Mouse (Mus musculus): ENCODE data around the gene Plcb4. TPM values are rescaled to one million over a fixed set of nuclear protein-coding genes. Genes with fewer than 3 reads are reported as not detected.
A peak's percentile ranks its signal among the peaks of the same experiment; 100 is the strongest.
"Not testable (repeated sequence)": the region's sequence is repeated elsewhere in the genome, so short reads cannot be mapped to it uniquely, and the experiment has no call there.

Plcb4 gene
- polyA plus RNA-seq, 1 experiment = 6.1 TPM

DNA sequence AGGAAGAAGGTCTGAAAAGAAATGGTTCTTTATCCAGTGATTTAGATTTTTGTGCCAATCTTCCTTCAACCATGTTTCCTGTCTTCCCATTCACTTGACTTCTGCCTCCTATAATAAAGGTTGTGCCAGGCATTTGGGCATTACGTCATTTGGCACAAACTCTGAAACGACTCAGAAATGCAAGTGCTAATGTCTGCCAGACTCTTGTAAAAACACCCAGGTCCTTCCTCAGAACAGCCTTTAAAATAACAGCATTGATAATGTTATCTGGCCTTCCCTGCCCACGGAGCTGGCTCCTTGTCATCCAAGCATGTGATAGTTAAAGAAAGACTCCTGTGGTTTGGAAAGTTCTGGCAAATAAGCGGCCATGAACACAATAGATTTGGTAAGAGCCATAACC, 229.4 kb downstream of the Plcb4 start:
- H3K4me3 ChIP-seq (ENCODE audit: insufficient read depth, low read depth, low read length) = no peak overlapping the region
- no peaks in the 10 kb centered on the region for H3K4me1 ChIP-seq (ENCODE audit: control insufficient read depth, insufficient read depth, low read length)
- H3K27ac ChIP-seq (ENCODE audit: insufficient read depth, low read depth, low read length) = no peak overlapping the region
- no peak for TF ChIP-seq POLR2A (IDR thresholded peaks at IDR 0.05; ENCODE audit: low read depth, low read length)
- no peak for TF ChIP-seq CTCF (conservative IDR thresholded peaks at IDR 0.05; ENCODE audit: insufficient read depth, insufficient read length, low read depth, low read length)
- H3K36me3 ChIP-seq (ENCODE audit: control insufficient read depth, insufficient read depth, low read length) = no peaks in the 10 kb centered on the region
- no peak for DNase-seq
- no peaks in the 10 kb centered on the region for H3K27me3 ChIP-seq (replicated peaks; ENCODE audit: control insufficient read depth, insufficient read depth, low read length)
- WGBS = 65% methylated on average over 4 of the region's 4 CpGs

DNA sequence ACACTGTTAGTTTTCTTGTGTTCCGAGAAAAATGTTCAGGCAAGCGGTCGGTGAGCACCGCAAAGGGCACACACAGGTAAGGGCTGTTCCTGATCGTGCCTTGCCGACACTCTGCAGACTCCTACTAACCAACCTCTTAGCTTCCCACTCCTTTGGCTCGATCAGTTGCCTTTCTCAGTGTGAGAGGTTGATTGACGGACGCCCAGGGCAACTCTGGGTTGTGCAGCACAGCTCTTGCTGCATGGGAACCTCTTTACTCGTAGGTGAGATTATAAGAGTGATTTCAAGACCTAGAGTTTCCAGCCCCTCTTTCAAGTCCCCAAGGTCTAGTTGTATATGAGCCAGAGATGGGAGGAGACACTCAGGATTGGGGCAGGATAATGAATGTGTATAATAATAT, 230.0 kb downstream of the Plcb4 start:
- no peak for DNase-seq
- Histone ChIP-seq H3K27me3 (replicated peaks; ENCODE audit: control insufficient read depth, insufficient read depth, low read length) (no peaks in the 10 kb centered on the region), H3K27ac (ENCODE audit: insufficient read depth, low read depth, low read length) (no peak overlapping the region), H3K36me3 (ENCODE audit: control insufficient read depth, insufficient read depth, low read length) (no peaks in the 10 kb centered on the region), H3K4me3 (ENCODE audit: insufficient read depth, low read depth, low read length) (no peak overlapping the region), H3K4me1 (ENCODE audit: control insufficient read depth, insufficient read depth, low read length) (no peaks in the 10 kb centered on the region; the same call in 1 of the 2 replicates)
- 93% methylated on average over 10 of the region's 10 CpGs for WGBS
- no peak for TF ChIP-seq CTCF (conservative IDR thresholded peaks at IDR 0.05; ENCODE audit: insufficient read depth, insufficient read length, low read depth, low read length)
- TF ChIP-seq POLR2A (IDR thresholded peaks at IDR 0.05; ENCODE audit: low read depth, low read length) = no peak

DNA sequence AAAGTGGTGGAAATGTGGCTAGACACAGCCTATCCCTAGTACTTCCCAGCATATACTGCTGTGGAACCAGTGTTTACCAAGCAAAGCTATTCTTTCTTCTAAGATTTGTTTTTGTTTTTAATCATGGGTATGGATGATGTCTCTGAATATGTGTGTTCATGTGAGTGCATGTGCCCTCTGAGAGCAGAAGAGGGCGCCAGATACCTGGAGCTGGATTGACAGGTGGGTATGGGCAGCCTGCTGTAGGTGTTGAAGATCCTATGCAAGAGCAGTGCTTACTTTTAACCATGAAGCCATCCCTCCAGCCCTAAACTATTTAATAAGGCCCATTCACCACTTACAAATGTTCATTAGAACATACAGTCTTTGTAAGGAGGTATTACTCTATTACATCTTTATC, 231.3 kb downstream of the Plcb4 start:
- TF ChIP-seq POLR2A (IDR thresholded peaks at IDR 0.05; ENCODE audit: low read depth, low read length) (no peak), CTCF (conservative IDR thresholded peaks at IDR 0.05; ENCODE audit: insufficient read depth, insufficient read length, low read depth, low read length) (peak; percentile 53; the same call in 1 of the 2 replicates)
- H3K27ac ChIP-seq (ENCODE audit: insufficient read depth, low read depth, low read length) = no peak overlapping the region
- peaks cover 3% of the 10 kb centered on the region; the same call in 1 of the 2 replicates for H3K4me1 ChIP-seq (ENCODE audit: control insufficient read depth, insufficient read depth, low read length)
- DNase-seq = no peak
- no peaks in the 10 kb centered on the region for H3K27me3 ChIP-seq (replicated peaks; ENCODE audit: control insufficient read depth, insufficient read depth, low read length)
- H3K4me3 ChIP-seq (ENCODE audit: insufficient read depth, low read depth, low read length) = no peak overlapping the region
- WGBS = 94% methylated on average over 1 of the region's 1 CpGs
- H3K36me3 ChIP-seq (ENCODE audit: control insufficient read depth, insufficient read depth, low read length) = no peaks in the 10 kb centered on the region

DNA sequence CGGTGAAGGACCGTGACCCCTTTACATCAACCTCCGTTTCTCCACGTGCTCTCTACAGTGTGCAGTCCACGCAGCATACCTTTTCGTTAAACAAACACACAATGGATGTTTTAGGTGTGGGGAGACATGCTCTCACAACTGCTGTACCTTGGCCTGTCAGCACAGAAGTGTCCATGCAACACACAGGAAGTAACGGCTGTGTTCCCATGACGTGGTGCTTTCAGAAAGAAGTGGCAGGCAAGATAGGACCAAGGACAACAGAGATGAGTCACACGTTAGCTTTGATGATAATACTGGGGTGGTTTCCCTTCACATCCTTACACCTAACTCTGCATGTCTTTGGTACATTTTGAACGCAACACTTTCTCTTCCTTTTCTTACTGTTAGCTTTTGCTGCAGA, 232.3 kb downstream of the Plcb4 start:
- no peak overlapping the region for H3K4me3 ChIP-seq (ENCODE audit: insufficient read depth, low read depth, low read length)
- WGBS = 90% methylated on average over 10 of the region's 10 CpGs
- no peaks in the 10 kb centered on the region for H3K27me3 ChIP-seq (replicated peaks; ENCODE audit: control insufficient read depth, insufficient read depth, low read length)
- no peak overlapping the region for H3K27ac ChIP-seq (ENCODE audit: insufficient read depth, low read depth, low read length)
- DNase-seq = no peak
- no peaks in the 10 kb centered on the region for H3K36me3 ChIP-seq (ENCODE audit: control insufficient read depth, insufficient read depth, low read length)
- TF ChIP-seq CTCF (conservative IDR thresholded peaks at IDR 0.05; ENCODE audit: insufficient read depth, insufficient read length, low read depth, low read length) (no peak), POLR2A (IDR thresholded peaks at IDR 0.05; ENCODE audit: low read depth, low read length) (no peak)
- peaks cover 6% of the 10 kb centered on the region; the same call in 1 of the 2 replicates for H3K4me1 ChIP-seq (ENCODE audit: control insufficient read depth, insufficient read depth, low read length)

DNA sequence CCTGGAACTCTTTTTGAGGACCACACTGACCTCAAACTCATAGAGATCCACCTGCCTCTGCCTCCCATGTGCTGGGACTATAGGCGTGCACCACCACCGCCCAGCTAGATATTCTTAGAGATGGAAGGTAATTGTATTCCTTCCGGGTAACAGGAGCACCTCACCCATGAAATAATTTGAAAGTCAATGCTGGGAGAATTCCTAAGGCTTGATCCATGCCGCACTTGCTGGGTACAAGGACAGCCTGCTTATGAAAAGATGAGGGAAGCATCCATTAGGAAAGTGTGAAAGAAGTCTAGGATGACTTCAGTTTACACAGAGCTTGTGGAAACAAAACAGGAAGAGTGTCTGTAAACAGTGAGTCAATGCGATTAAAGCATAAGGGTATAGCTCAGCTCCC, 232.9 kb downstream of the Plcb4 start:
- Histone ChIP-seq H3K36me3 (ENCODE audit: control insufficient read depth, insufficient read depth, low read length) (no peaks in the 10 kb centered on the region), H3K27me3 (replicated peaks; ENCODE audit: control insufficient read depth, insufficient read depth, low read length) (no peaks in the 10 kb centered on the region), H3K27ac (ENCODE audit: insufficient read depth, low read depth, low read length) (no peak overlapping the region), H3K4me3 (ENCODE audit: insufficient read depth, low read depth, low read length) (no peak overlapping the region), H3K4me1 (ENCODE audit: control insufficient read depth, insufficient read depth, low read length) (peaks cover 6% of the 10 kb centered on the region; the same call in 1 of the 2 replicates)
- WGBS = 89% methylated on average over 5 of the region's 5 CpGs
- no peak for DNase-seq
- TF ChIP-seq POLR2A (IDR thresholded peaks at IDR 0.05; ENCODE audit: low read depth, low read length) (no peak), CTCF (conservative IDR thresholded peaks at IDR 0.05; ENCODE audit: insufficient read depth, insufficient read length, low read depth, low read length) (no peak)

DNA sequence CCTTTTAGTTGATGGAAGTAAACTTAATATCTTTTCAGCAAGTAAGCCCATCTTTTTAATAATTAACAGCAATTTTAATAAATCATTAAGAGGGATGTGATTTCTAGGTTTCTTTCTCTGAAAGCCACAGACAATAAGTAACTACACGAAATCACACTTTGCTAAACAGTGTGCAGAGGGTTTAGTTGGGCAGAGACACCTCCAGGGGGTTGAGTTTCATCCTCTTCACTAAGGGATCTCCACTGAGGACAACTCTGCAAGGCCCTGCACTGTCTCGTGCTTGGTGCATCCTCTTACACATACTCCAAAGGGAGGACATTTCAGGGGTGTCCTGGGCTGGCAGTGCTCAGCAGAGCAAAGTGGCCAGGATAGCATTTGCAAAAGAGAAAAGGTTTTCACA, 235.8 kb downstream of the Plcb4 start:
- Histone ChIP-seq H3K4me1 (ENCODE audit: control insufficient read depth, insufficient read depth, low read length) (peaks cover 6% of the 10 kb centered on the region; the same call in 1 of the 2 replicates), H3K27ac (ENCODE audit: insufficient read depth, low read depth, low read length) (no peak overlapping the region), H3K36me3 (ENCODE audit: control insufficient read depth, insufficient read depth, low read length) (no peaks in the 10 kb centered on the region), H3K27me3 (replicated peaks; ENCODE audit: control insufficient read depth, insufficient read depth, low read length) (no peaks in the 10 kb centered on the region), H3K4me3 (ENCODE audit: insufficient read depth, low read depth, low read length) (no peak overlapping the region)
- peak; percentile 29 for DNase-seq
- 62% methylated on average over 2 of the region's 2 CpGs for WGBS
- no peak for TF ChIP-seq CTCF (conservative IDR thresholded peaks at IDR 0.05; ENCODE audit: insufficient read depth, insufficient read length, low read depth, low read length)
- no peak for TF ChIP-seq POLR2A (IDR thresholded peaks at IDR 0.05; ENCODE audit: low read depth, low read length)

DNA sequence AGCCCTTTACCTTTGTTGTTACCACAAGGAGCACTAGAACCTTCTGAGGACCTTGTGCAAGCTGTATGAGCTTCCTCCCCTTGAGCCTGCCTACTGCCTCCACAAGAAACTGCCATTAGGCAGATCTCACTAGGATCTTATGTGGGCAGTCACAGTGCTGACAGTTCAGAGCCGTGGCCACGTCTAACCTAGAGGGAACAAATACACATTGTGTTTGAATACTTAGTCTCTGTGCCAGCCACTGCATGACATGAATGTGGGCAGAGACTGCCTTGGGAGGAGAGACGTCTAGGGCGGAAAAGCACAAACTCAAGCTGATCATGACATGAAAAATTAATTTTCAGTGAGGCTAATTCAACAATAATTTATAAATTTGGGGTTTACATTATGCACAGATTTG, 239.2 kb downstream of the Plcb4 start:
- 80% methylated on average over 4 of the region's 4 CpGs for WGBS
- H3K27me3 ChIP-seq (replicated peaks; ENCODE audit: control insufficient read depth, insufficient read depth, low read length) = no peaks in the 10 kb centered on the region
- H3K4me3 ChIP-seq (ENCODE audit: insufficient read depth, low read depth, low read length) = no peak overlapping the region
- no peak for TF ChIP-seq POLR2A (IDR thresholded peaks at IDR 0.05; ENCODE audit: low read depth, low read length)
- no peak for TF ChIP-seq CTCF (conservative IDR thresholded peaks at IDR 0.05; ENCODE audit: insufficient read depth, insufficient read length, low read depth, low read length)
- H3K4me1 ChIP-seq (ENCODE audit: control insufficient read depth, insufficient read depth, low read length) = peaks cover 6% of the 10 kb centered on the region; the same call in 1 of the 2 replicates
- no peak overlapping the region for H3K27ac ChIP-seq (ENCODE audit: insufficient read depth, low read depth, low read length)
- no peak for DNase-seq
- no peaks in the 10 kb centered on the region for H3K36me3 ChIP-seq (ENCODE audit: control insufficient read depth, insufficient read depth, low read length)

DNA sequence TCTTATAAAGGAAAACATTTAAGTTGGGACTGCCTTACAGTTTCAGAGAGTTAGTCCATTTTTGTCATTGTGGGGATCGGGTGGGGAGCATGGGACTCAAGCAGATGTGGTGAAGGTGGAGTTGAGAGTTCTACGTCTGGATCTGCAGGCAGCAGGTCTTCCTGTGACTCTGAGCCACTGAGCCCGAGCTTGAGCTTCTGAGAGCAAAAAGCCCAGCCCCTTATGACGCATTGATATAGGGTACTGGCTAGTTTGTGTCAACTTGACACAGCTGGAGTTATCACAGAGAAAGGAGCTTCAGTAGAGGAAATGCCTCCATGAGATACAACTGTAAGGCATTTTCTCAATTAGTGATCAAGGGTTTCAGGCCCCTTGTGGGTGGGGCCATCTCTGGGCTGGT, 241.1 kb downstream of the Plcb4 start:
- H3K4me1 ChIP-seq (ENCODE audit: control insufficient read depth, insufficient read depth, low read length); H3K4me3 ChIP-seq (ENCODE audit: insufficient read depth, low read depth, low read length); DNase-seq; H3K27ac ChIP-seq (ENCODE audit: insufficient read depth, low read depth, low read length); H3K27me3 ChIP-seq (replicated peaks; ENCODE audit: control insufficient read depth, insufficient read depth, low read length); H3K36me3 ChIP-seq (ENCODE audit: control insufficient read depth, insufficient read depth, low read length): not testable (repeated sequence)
- WGBS = 95% methylated on average over 4 of the region's 4 CpGs
